ENCODE assay signal across 15 mouse cellular contexts in genomic region chr17:63722434-63723004, GRCm38 (mm10).
DNase-seq lines count a peak whose midpoint lies in the region; TF ChIP-seq lines count a peak whose summit lies in the region.
"Had no signal": no experiment of that assay in that cellular context is flagged by ENCODE, and none has a peak within 500 bp of the region (broad histone marks: within the 10 kb centered on the region; RNA-seq: fewer than 3 reads in every experiment).

No protein-coding gene starts in this region.

- H3K27me3 ChIP-seq in myocyte (ENCODE audit: control insufficient read depth, insufficient read depth, insufficient read length), result no peaks in the 10 kb centered on the region
- H3K27me3 ChIP-seq: intestine, embryonic 15.5 days had no signal

- intact Hi-C loops in gastrocnemius, adult 2 months (cut with DNase I), result no loop called here
- intact Hi-C loops in left cerebral cortex, postnatal 10 days (cut with DNase I), result no loop called here

- H3K4me3 ChIP-seq in gastrocnemius, adult 2 months, result peak overlapping the region; percentile 58
- peak overlapping the region; percentile 6; the same call in 1 of the 2 replicates for H3K4me3 ChIP-seq in cortical plate, adult 2 months (ENCODE audit: insufficient read depth, low read length)
- H3K4me3 ChIP-seq in myocyte, result no peak overlapping the region
- H3K4me3 ChIP-seq: intestine, embryonic 15.5 days had no signal

- peaks cover 4% of the 10 kb centered on the region; the same call in 1 of the 2 replicates for H3K4me1 ChIP-seq in cortical plate, adult 2 months (ENCODE audit: control insufficient read depth, insufficient read depth, low read length)
- H3K4me1 ChIP-seq: intestine, embryonic 15.5 days had no signal

- H3K4me2 ChIP-seq in myocyte (ENCODE audit: low read depth), result peak overlapping the region; percentile 49
- H3K4me2 ChIP-seq: intestine, embryonic 15.5 days had no signal

- H3K36me3 ChIP-seq in myocyte (ENCODE audit: control insufficient read depth, insufficient read depth), result no peaks in the 10 kb centered on the region
- H3K36me3 ChIP-seq: intestine, embryonic 15.5 days had no signal

- no peak overlapping the region for H3ac ChIP-seq in myocyte (ENCODE audit: control insufficient read depth, insufficient read length)

- 0 out of 2 replicates have a peak overlapping the region, but pooled peaks have one; percentile 2 for H3K27ac ChIP-seq in gastrocnemius, adult 2 months
- H3K27ac ChIP-seq in cortical plate, adult 2 months (ENCODE audit: insufficient read depth, low read length), result no peak overlapping the region
- H3K27ac ChIP-seq: intestine, embryonic 15.5 days had no signal

- no peaks in the 10 kb centered on the region for H3K79me2 ChIP-seq in myocyte (ENCODE audit: control insufficient read depth, insufficient read depth)

- no peak for TF ChIP-seq POLR2A in cortical plate, adult 2 months (IDR thresholded peaks at IDR 0.05; ENCODE audit: extremely low read depth, insufficient read depth, low read length)
- TF ChIP-seq POLR2A in myocyte (IDR thresholded peaks at IDR 0.05; ENCODE audit: insufficient read length, low read depth), result no peak

- TF ChIP-seq CTCF in gastrocnemius, adult 2 months (IDR thresholded peaks at IDR 0.05), result no peak
- no peak for TF ChIP-seq CTCF in cortical plate, adult 2 months (IDR thresholded peaks at IDR 0.05; ENCODE audit: extremely low read depth, insufficient read depth, low read length)

- peak; percentile 20 for DNase-seq in gastrocnemius, adult 2 months
- no peak for DNase-seq in gastrocnemius, postnatal 10 days
- peak; percentile 7 for DNase-seq in left cerebral cortex, adult 11 months (ENCODE audit: low spot score)
- DNase-seq in left cerebral cortex, postnatal 10 days (ENCODE audit: extremely low spot score in 1 of 2, low spot score in 2 of 2), result no peak
- no peak for DNase-seq in yolk sac, embryonic 10.5 days (ENCODE audit: low spot score)
- DNase-seq in kidney, postnatal 14 days, result no peak
- DNase-seq: B cell, adult 2 months; gastrocnemius, postnatal 36 days; kidney, postnatal 25 days; lung, postnatal 36 days; midbrain, embryonic 14.5 days; thymus, adult 2 months had no signal

TF ChIP-seq in myocyte, 11 proteins besides CTCF, POLR2A, EP300 and RAD21:
- TF ChIP-seq REST (IDR thresholded peaks at IDR 0.05; ENCODE audit: insufficient read depth, insufficient read length) (no peak), SRF (IDR thresholded peaks at IDR 0.05; ENCODE audit: control insufficient read depth, insufficient read length, low read depth) (no peak), MAX (IDR thresholded peaks at IDR 0.05; ENCODE audit: low read depth) (no peak), MYOG (IDR thresholded peaks at IDR 0.05; ENCODE audit: control insufficient read depth in 1 of 3, insufficient read depth in 1 of 3, insufficient read length in 2 of 3, low read depth in 2 of 3) (peak in 2 of 3 experiments; percentile 33 to 36), E2F4 (IDR thresholded peaks at IDR 0.05; ENCODE audit: insufficient read depth) (no peak), TCF12 (IDR thresholded peaks at IDR 0.05; ENCODE audit: insufficient read depth, poor library complexity, severe bottlenecking) (no peak), MYOD1 (IDR thresholded peaks at IDR 0.05; ENCODE audit: control insufficient read depth in 1 of 3, insufficient read length in 2 of 3, low read depth in 2 of 3) (peak in 2 of 3 experiments; percentile 63 to 83), USF1 (IDR thresholded peaks at IDR 0.05; ENCODE audit: low read depth) (no peak), CEBPB (IDR thresholded peaks at IDR 0.05; ENCODE audit: insufficient read depth, poor library complexity, severe bottlenecking) (no peak), TCF3 (IDR thresholded peaks at IDR 0.05; ENCODE audit: insufficient read length, low read depth) (no peak), POLR2AphosphoS2 (IDR thresholded peaks at IDR 0.05; ENCODE audit: insufficient read length, low read depth) (no peak)
TF ChIP-seq in myocyte: peak in this region for 2.

Comparison
In these comparisons a context has a peak if more than half of its experiments do, and no peak if none do; other contexts are left out.
1. DNase-seq: peak in gastrocnemius, adult 2 months (single experiment) and left cerebral cortex, adult 11 months (single experiment); none in gastrocnemius, postnatal 10 days (single experiment), left cerebral cortex, postnatal 10 days (0 of 2), yolk sac, embryonic 10.5 days (single experiment) and kidney, postnatal 14 days (single experiment).